In genomic region chr2:146221076-146221928, GRCm38 (mm10) we compare ENCODE assay signal across 8 mouse cellular contexts. TPM values are rescaled to one million over a fixed set of nuclear protein-coding genes. Genes with fewer than 3 reads are reported as not detected.
DNase-seq lines count a peak whose midpoint lies in the region; ATAC-seq and TF ChIP-seq lines count a peak whose summit lies in the region.

TSS of gene Insm1 (plus strand) at chr2:146221921.

- H3K4me1 ChIP-seq in ES-Bruce4 (ENCODE audit: control insufficient read depth, insufficient read depth, low read length), result no peaks in the 10 kb centered on the region
- peaks cover 52% of the 10 kb centered on the region for H3K4me1 ChIP-seq in heart, embryonic 15.5 days (replicated peaks)
- peaks cover 29% of the 10 kb centered on the region for H3K4me1 ChIP-seq in liver, postnatal 0 days (ENCODE audit: insufficient read depth)

- no peaks in the 10 kb centered on the region for H3K9me3 ChIP-seq in ES-Bruce4 (replicated peaks; ENCODE audit: control insufficient read depth, insufficient read depth, low read length, poor library complexity, severe bottlenecking)
- H3K9me3 ChIP-seq in heart, embryonic 15.5 days (replicated peaks), result no peaks in the 10 kb centered on the region
- H3K9me3 ChIP-seq in liver, postnatal 0 days (ENCODE audit: low read length), result no peaks in the 10 kb centered on the region

- TF ChIP-seq EP300 in ES-Bruce4 (IDR thresholded peaks at IDR 0.05; ENCODE audit: insufficient read depth, low read depth, low read length), result peak; percentile 46; the same call in 1 of the 2 replicates
- TF ChIP-seq EP300 in liver, postnatal 0 days (IDR thresholded peaks at IDR 0.05; ENCODE audit: low read depth), result no peak

- peak; percentile 37 to 40 for DNase-seq in B cell, adult 2 months
- DNase-seq in cerebellum, postnatal 25 days, result peak; percentile 60 to 67
- peak; percentile 63 to 73 for DNase-seq in kidney, postnatal 4 days
- DNase-seq in liver, postnatal 0 days, result peak; percentile 39
- DNase-seq in right cerebral cortex, adult 18-20 months, result peak; percentile 63
- no peak for DNase-seq in ovary, postnatal 10 days (ENCODE audit: low spot score)

- no peak for TF ChIP-seq POLR2A in ES-Bruce4 (IDR thresholded peaks at IDR 0.05; ENCODE audit: insufficient read depth, low read length)

- under 1% methylated on average over 75 of the region's 86 CpGs for WGBS in heart, embryonic 15.5 days
- WGBS in liver, postnatal 0 days (ENCODE audit: insufficient replicate concordance), result 1% methylated on average over 66 of the region's 86 CpGs

- no peak within 1 kb of the TSS for H3K27ac ChIP-seq in ES-Bruce4 (ENCODE audit: insufficient read depth, low read length)
- H3K27ac ChIP-seq in heart, embryonic 15.5 days, result no peak within 1 kb of the TSS
- H3K27ac ChIP-seq in liver, postnatal 0 days (ENCODE audit: low read depth), result no peak within 1 kb of the TSS

- TF ChIP-seq CTCF in ES-Bruce4 (IDR thresholded peaks at IDR 0.05; ENCODE audit: low read depth, low read length), result no peak
- no peak for TF ChIP-seq CTCF in liver, postnatal 0 days (IDR thresholded peaks at IDR 0.05; ENCODE audit: low read depth)

- peak within 1 kb of the TSS; percentile 80 for H3K9ac ChIP-seq in ES-Bruce4 (ENCODE audit: low read depth, poor library complexity, severe bottlenecking)
- peak within 1 kb of the TSS; percentile 36; the same call in 1 of the 2 replicates for H3K9ac ChIP-seq in heart, embryonic 15.5 days
- H3K9ac ChIP-seq in liver, postnatal 0 days (replicated peaks), result no peak within 1 kb of the TSS

- ATAC-seq in heart, embryonic 15.5 days (replicated peaks; ENCODE audit: insufficient number of reproducible peaks, insufficient read depth, low FRiP score, low read depth), result peak; percentile 38; the same call in 1 of the 2 replicates
- ATAC-seq in liver, postnatal 0 days, result 0 out of 2 replicates have a peak, but pooled peaks have one; percentile 40

- H3K27me3 ChIP-seq in ES-Bruce4 (ENCODE audit: control insufficient read depth, insufficient read depth, low read length, poor library complexity, severe bottlenecking), result peaks cover 29% of the 10 kb centered on the region
- H3K27me3 ChIP-seq in heart, embryonic 15.5 days, result peaks cover 94% of the 10 kb centered on the region
- peaks cover 89% of the 10 kb centered on the region for H3K27me3 ChIP-seq in liver, postnatal 0 days (ENCODE audit: insufficient read depth, low read length)

- no peaks in the 10 kb centered on the region for H3K36me3 ChIP-seq in ES-Bruce4 (ENCODE audit: control insufficient read depth, insufficient read depth, low read length, poor library complexity, severe bottlenecking)
- no peaks in the 10 kb centered on the region for H3K36me3 ChIP-seq in heart, embryonic 15.5 days
- no peaks in the 10 kb centered on the region for H3K36me3 ChIP-seq in liver, postnatal 0 days (replicated peaks; ENCODE audit: insufficient read depth, low read length)

- H3K4me2 ChIP-seq in heart, embryonic 15.5 days, result peak within 1 kb of the TSS; percentile 96
- peak within 1 kb of the TSS; percentile 66 for H3K4me2 ChIP-seq in liver, postnatal 0 days (ENCODE audit: low read depth, low read length)

- peak within 1 kb of the TSS; percentile 80 for H3K4me3 ChIP-seq in ES-Bruce4 (ENCODE audit: low read depth, low read length)
- H3K4me3 ChIP-seq in heart, embryonic 15.5 days, result peak within 1 kb of the TSS; percentile 55
- H3K4me3 ChIP-seq in liver, postnatal 0 days (ENCODE audit: low read depth, low read length), result peak within 1 kb of the TSS; percentile 45

RNA-seq across cellular contexts. Expression of gene Insm1, which starts in this region (rescaled TPM):
- polyA plus RNA-seq in ES-Bruce4 (2011; ENCODE audit: insufficient read depth, insufficient read length, low read depth, missing spikeins), result 0.90 and 0.93 TPM in 2 replicates
- polyA plus RNA-seq in heart, embryonic 15.5 days (2015; fragmentation: Nextera tagmentation; extraction: Ambion mirVana), result not detected in 2 replicates
- polyA plus RNA-seq in liver, postnatal 0 days (2015; fragmentation: Nextera tagmentation; extraction: Ambion mirVana), result not detected in 2 replicates

Comparison
In these comparisons a context has a peak if more than half of its experiments do, and no peak if none do; other contexts are left out.
1. Peak in ATAC-seq, H3K4me3 ChIP-seq, H3K9ac ChIP-seq and H3K4me2 ChIP-seq in heart, embryonic 15.5 days; RNA of the gene not detected or under 1 TPM.
2. Peak in DNase-seq, ATAC-seq, H3K4me3 ChIP-seq and H3K4me2 ChIP-seq in liver, postnatal 0 days; RNA of the gene not detected or under 1 TPM.